Mouse (Mus musculus): Measurements from ENCODE around the gene Slc25a47.
"Not testable (repeated sequence)": the region's sequence is repeated elsewhere in the genome, so short reads cannot be mapped to it uniquely, and the experiment has no call there.

Gene Slc25a47

DNA sequence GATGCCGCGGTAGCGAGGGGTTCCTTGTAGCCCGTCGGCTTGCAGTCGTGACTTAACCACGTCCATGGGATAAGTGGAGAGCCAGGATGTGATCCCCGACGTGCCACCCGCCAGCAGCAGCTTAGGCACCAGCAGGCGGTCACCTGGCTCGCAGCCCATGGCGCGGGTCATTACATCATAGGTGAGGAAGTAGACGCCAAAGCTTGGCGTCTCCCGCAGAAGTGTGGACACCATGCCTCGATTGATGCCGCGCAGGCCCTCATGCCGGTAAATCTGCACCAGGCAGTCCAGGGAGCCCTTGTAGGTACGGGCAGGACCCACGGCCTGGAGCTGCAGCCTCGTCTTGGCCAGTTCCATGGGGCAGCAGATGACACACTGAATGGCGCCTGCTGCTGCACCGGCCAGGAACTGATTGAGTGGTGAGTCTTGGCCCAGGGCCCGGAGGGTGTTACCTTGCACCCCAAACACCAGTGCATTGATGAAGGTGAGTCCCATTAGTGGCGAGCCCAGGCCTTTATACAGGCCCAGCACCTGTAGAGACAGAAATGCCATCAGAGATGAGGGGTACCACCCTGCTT is 8.8 kb upstream of the Slc25a47 start:
- DNase-seq (ENCODE audit: inconsistent ontology term): no peak

DNA sequence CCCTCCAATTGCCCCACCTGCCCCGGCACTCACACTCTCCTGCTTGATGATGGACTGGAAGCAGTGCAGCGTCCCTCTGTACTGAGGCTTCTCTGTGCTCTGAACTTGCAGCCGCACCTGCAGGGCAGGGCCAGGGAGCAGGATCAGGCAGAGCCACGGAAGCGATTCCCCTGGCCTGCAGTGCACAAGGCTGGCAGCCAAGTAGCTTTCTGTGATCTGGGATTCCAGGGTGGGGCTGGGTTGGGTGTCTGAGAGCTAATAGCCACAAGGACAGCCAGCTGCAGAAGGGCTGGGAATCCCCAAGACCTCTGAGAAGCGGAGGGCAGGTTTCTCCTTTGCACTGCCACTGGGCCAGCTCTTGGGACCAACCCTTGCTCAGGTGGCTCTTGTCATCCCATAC is 8.2 kb upstream of the Slc25a47 start:
- DNase-seq (ENCODE audit: inconsistent ontology term): no peak

DNA sequence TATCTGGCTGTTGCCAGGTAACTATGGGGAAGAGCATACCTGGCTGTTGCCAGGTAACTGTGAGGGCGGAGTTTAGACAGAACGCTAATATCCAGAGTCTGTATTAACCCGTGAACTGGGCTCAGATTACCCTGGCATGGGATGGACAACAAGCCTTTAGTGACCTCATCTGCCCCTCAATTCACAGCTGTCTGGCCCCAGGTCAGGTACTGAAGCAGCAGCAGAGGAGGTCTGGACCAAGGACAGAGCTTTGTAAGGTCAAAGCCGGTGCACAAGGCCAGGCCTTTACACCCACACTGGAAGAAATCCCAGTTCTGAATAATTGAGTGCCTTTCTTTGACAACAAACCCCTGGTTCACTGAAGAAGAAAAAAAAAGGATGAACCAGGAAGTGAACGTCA is 6.2 kb upstream of the Slc25a47 start:
- DNase-seq (ENCODE audit: inconsistent ontology term): no peak

DNA sequence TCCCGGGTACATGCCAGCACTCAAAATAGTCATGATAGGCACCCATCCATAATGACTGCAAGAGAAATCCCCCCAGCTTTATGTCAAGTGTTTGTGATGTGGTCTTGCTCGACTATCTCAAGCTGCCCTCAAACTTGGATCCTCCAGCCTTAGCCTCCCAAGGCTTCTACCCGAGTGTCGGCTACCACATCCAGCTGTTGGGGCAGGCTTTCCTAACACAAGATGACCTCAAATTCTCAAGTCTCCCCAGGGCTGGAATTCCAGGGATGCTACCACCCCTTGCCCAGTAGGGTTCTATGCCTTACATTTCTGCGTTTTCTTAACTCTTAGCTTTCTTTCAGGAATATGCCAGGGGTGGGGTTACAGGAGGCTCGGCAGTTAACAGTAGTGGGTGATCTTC is 5.5 kb upstream of the Slc25a47 start:
- no peak for DNase-seq (ENCODE audit: inconsistent ontology term)

DNA sequence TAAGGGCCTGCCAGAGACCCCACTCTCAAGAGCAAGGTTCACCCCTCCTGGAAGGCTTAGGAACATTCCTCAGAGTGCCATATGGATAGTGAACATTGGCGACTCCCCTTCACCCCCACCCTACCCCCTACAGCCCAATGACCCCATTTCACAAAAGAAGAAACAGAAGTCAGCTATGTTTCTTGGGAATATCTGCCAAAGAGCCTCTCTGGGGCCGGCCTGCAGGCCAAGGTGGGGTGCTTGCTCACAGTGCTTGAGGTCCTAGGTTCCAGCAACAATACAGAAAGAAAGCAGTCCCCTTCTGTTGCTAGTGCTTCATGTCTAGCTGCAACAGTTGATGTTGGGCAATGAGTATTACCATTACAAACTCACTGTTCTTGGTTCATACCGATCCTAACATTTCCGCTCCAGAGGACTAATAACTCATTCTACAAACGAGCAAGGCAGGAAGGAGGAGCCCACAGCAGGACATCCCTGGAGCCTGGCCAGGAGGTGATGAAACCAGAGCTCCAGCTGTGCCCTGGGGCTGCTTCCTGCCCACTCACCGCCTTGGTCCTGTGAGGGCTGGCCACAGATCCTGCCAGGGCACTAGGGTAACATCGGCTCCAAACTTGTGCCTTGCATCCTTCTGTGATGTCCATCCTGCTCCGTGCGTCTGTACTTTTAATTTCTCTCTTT is 3.7 kb upstream of the Slc25a47 start:
- peak; percentile 91 for DNase-seq (ENCODE audit: inconsistent ontology term)

DNA sequence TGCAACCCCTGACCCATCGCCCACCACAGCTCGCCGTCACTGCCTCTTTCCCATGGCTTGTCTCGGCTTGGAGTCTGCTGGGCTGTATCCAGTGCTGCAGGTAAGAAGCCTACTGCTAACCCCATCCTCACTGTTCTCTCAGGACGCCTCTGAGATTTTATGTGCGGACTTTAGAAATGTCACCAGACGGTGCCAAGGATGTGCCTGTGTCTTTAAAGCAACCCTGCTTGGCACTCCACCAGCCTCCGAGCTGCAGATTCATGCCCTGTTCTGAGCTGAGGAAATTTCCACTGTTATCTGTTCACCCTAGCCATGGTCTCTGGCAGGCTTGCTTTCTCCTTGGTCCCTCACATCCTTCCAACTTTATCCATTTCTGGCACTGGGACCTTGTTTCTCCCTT is 3.0 kb upstream of the Slc25a47 start:
- DNase-seq (ENCODE audit: inconsistent ontology term): no peak

DNA sequence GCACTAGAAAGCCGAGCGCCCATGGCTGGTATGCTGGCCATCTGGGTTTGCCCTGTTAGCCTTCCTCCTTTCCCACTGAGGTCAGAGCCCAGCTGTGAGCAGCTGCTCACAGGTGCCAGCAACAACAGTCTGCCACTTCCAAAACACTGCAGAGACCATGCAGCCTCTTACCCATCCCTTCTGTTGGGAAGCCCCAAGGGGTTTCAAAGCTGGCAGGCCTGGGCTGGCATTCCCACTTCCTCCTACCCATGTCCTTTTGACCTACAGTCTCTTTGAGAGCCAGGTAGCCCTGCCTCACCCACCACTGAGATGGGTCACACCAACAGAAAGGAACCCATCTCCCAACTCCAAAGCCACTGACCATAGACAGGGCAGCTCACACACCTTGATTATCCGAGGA is 2.4 kb upstream of the Slc25a47 start:
- no peak for DNase-seq (ENCODE audit: inconsistent ontology term)

DNA sequence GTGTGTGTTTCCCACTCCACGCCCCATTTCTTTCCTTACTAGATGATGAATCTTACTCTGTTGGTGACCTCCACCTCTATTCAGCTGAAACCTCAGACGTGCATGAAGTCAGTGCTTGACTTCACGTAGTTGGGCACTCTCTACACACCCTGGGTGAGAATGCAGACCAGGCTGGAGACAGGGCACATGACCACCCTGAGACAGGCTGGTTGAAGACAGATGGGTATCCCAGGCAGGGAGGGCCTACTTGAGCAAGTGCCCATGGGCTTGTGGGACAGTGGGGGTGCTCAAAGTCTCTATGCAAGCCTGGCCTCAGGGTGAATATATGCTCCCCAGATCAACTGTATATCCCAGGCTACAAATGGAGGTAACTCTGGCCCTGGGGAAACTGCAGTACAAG is 1.5 kb upstream of the Slc25a47 start:
- no peak for DNase-seq (ENCODE audit: inconsistent ontology term)

DNA sequence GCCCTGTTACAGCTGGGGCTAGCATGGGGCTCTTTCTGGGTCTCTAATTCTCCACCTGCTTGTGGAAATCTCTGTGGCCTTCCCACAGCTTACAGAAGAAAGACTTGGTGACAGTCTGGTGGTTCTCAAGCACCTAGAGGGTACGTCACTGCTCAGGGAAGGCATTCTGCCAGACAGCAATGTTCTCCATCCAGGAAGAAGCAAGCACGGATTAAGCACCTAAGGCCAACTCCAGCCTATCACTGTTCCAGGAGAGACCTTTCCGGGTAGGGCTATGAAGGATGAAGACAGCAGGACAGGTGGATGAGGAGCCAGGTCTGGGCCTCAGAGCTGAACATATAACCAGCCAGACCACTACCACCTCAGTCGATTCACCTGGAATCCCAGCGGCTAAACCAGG is 1.1 kb upstream of the Slc25a47 start:
- DNase-seq (ENCODE audit: inconsistent ontology term): no peak

DNA sequence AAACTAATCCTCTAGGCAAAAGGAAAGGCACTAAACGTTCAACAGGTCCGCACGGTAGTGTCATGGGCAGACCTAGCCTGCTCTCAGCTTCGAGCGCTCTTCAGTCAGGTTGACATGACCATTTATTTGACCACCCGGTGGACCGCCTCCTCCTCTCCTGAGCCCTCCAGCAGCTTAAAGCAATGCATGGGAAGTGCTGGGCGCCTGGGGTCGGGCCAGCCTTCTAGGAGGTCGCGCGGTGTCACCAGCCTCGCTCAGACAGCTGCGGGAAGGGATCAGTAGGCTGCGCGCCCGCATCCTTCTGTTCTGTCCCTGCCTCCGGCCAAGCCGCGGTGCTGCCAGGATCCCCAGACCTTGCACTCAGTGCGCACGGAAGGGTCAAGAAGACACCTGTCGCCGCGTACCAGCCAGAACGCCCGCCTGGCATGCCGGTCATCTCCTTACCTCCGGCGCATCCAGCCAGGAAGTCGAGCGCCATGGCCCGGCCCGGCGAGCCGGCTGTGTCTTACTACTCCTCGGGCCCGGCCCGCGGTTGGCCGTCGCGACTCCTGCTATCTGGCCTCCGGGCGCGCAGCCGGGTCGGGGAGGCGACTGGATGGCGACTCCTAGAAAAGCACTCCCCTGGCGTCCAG is 522 bp upstream of the Slc25a47 start:
- no peak for DNase-seq (ENCODE audit: inconsistent ontology term)

DNA sequence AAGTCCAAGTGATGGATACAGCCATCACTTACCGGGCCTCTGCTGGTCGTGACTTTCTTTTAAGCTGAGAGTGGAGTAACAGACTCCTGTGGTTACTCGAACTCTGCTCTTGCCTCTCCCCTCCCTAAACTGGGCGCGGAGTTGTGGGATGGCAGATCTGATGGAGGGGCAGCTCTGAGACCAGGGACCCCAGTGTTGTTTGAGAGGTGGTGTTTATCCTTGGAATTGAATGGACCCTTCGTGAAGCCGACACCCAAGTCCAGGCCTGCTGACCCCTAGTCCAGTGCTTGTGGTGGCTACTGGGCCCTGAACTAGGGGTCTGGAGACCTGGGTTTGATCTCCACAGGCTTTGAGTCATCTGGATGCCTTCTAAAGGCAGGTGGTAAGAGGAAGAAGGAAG is 876 bp downstream of the Slc25a47 start:
- peak; percentile 16 for DNase-seq (ENCODE audit: inconsistent ontology term)

DNA sequence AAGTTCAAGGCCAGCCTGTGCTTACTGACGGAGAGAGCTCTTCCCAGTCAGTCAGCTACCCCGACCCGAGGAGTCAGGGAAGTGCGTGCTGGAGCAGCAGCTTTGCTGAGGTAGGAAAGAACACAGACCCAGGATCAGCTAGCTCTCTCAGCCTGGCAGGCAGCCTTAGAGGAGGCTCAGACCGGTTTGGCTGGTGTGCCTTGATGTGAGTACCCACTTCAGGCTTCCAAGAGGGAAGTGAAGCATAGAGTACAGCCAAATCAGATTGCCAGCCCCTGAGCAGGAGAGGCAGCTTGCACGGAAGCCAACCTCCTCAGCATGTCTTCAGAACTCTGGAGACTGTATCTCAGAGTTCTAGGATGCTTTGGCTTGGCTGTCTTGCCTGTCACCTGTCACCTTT is 5.3 kb downstream of the Slc25a47 start:
- DNase-seq (ENCODE audit: inconsistent ontology term): no peak

DNA sequence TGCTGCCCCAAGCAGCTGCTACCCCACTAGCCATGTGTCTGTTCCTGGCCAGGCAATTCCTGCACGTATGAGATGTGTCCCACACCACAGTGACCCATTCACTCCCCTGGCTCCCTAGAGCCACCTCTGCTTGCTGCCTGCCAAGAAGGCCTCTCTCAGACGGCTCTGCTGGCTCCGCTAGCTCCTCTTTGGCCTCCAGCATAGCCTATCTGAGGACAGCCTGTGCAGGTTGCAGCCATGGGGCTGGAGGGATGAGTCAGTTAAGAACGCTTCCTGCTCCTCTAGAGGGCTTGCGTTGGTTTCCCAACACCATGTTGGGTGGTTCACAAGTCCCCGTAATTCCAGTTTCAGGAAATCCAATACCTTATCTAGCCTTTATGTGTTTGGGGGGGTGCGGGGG is 6.8 kb downstream of the Slc25a47 start:
- no peak for DNase-seq (ENCODE audit: inconsistent ontology term)

DNA sequence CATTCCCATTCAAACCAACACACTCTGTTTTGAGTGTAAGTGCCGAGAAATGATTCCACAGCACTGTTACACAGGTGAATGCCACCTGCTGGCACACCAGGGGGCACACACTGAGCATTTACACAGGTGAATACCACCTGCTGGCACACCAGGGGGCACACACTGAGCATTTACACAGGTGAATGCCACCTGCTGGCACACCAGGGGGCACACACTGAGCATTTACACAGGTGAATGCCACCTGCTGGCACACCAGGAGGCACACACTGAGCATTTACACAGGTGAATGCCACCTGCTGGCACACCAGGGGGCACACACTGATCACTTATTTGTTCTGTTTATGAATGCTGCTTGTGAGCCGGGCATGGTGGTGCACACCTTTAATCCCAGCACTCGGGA is 12.2 kb downstream of the Slc25a47 start:
- DNase-seq (ENCODE audit: inconsistent ontology term): not testable (repeated sequence)

DNA sequence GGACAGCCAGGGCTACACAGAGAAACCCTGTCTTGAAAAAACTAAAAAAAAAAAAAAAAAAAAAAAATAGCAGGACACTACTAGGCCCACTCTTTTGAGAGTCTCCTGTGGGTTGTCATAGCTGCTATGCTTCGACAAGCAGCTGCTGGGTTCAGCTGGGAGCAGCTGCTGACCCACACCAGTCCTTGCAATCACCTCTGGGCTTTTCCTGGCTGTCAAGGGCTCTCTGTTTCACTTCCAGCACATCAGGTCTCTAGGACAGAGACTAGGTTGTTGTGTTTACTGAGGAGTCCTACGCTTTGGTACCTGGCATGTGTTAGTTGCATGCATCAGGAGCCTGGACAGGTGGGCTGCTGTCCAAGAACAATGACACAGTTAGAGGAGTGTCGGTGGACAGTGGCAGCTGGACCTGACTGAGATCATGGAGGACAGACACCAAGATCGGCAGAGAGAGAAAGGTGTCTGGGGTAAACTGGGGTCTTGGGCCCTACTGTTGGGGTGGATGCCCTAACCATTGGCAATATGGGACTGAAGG is 13.7 kb downstream of the Slc25a47 start:
- no peak for DNase-seq (ENCODE audit: inconsistent ontology term)

DNA sequence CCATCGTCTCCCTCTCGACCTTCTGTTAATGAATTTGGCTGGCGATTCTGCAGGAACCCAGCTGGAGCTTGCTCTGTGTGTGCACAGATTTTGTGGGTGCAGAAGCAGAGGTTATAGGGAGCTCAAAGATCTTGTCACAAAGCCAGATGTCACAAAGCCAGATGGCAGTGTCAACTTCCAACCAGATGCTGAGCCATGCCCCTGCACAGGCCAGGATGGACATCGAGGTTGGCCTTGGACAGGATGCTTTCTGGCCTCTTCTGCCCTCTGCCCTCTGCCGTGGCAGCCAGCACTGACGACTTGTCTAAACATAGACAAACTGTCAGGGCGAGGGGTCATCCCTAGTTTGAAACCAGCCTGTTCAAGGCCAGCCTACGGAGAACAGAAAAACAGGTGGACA is 14.3 kb downstream of the Slc25a47 start:
- DNase-seq (ENCODE audit: inconsistent ontology term): no peak

DNA sequence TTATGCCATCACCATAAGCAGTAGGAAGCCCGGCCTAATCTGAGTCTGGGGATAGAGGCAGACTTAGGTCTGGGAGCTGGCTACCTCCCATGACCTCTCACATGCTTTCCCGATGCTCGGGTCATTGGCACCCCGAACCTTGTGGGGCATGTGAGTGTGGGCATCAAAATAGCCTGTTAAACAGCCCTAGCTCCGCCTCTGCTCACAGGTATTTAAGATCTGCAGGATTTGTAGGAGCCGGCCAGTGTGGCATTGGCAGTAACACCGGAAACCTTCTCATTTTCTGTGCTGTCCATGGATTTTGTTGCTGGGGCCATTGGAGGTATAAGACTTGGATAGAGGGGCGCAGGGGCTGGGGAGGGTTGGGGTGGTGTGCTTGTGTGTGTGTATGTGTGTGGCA is 15.0 kb downstream of the Slc25a47 start:
- no peak for DNase-seq (ENCODE audit: inconsistent ontology term)

DNA sequence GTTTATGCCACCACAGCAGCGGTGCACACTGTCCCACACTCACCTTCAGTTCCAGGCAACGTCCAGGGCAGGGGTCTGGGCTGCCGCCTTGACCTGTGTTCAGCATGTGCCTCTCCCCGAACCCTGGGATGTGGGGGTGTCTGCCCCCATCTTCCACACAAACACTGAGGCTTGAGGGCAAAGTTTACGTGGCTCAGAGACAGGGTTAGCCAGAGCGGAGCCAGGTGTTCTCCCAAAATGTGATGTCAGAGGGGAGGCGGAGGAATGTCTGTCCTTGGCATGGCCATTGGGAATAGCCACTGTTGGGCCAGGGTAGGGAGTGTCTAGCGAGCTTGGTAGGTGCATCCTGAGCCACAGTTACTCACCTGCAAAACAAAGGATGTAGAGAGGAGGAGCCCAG is 17.0 kb downstream of the Slc25a47 start:
- DNase-seq (ENCODE audit: inconsistent ontology term): no peak

DNA sequence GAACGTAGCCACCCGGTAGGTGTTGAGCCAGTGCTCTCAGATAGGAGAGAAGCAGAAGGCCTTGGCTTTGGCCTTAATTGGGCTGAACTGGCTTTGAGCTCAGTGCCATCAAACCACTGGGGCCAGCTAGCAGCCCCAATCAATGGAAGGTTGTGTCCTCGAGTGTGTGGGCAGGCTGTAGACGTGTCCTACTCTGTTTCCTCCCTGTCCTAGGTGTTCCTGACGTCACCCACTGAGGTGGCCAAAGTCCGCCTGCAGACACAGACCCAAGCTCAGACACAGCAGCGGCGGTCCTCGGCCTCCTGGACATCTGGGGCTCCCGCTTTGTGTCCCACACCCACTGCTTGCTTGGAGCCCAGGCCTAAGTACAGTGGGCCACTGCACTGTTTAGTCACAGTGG is 19.2 kb downstream of the Slc25a47 start:
- no peak for DNase-seq (ENCODE audit: inconsistent ontology term)

DNA sequence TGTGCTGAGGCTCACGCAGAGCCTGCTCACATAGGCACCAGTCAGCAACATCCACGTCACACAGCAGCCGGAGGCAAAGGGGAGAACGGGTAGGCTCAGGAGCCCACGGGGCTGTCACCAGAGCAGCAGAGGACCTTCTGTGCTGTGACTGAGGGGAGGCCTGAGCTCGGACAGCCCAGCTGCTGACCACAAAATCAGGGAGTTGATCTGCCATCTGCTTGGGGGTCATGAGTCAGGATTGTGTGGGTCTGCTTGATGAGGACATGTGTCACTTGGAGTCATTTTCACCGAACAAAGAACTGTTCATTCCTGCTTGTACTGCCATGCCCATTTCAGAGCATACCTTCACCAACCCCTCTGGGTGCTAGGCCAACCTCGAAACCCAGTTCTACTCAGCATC is 20.3 kb downstream of the Slc25a47 start:
- no peak for DNase-seq (ENCODE audit: inconsistent ontology term)

DNA sequence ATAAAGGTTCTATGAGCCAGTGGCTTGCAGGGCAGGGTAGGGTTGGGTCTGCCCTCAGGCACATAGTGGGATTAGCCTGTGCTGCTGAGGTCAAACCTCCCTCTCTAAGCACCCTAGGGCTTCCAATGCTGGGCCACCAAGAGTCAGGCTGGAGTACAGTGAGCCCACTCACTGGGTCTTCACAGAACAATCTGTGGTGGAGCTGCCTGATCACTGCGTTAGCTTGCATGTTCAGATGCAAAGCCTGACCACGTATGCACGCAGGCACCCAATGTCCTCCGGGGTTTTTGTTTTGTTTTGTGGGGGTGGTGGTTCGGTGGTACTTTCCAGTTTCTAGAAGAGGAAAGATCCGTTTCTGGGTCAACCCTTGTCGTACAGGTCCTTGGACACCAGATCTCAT is 21.3 kb downstream of the Slc25a47 start:
- DNase-seq (ENCODE audit: inconsistent ontology term): no peak

DNA sequence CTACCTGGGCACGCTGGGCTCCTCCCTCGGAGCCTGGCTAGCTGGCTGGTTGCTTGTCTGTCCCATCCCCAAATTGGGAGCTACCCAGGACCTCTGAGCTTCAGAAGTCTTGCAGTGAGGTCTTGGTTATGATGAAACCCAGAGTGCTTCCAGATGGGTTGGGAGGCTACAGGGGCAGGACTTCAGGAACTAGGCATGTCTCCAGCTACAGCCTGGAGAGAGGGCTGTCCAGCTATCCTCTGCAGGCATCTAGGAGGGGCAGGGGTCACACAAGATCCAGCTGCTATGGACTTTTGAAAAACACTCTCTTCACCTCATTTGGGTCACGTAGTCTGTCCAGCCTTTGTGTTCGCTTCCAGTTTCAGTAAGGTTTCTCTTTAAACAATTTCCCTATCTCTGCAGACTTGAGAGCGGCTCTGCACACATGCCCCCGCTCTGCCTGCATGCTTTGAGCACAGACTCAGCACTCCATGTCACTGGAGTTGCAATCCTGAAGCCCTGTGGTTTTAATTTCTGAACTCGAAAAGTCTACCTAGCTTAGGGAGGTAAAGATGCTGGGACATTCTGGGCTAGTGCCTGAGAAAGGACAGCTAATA is 21.8 kb downstream of the Slc25a47 start:
- DNase-seq (ENCODE audit: inconsistent ontology term): no peak

DNA sequence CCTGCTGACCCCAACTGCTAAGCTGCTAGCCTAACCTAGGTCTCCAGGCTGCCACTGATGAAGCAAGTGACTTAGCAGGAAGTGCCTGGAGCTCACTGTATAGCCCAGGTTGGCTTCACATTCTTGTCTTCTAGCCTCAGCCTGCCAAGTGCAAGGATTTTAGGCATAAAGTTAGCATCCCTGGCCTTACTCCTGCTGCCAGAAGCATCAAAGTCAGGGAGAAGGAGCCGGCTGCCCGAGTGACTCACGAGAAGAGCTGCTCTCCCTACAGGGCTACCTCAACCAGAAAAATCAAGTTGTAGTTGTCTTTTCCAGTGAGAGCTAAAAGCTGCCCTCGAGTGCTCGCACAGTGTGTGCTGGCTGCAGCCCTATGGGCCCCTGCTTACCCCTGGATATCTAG is 22.6 kb downstream of the Slc25a47 start:
- no peak for DNase-seq (ENCODE audit: inconsistent ontology term)
